In the genomic region with DNA sequence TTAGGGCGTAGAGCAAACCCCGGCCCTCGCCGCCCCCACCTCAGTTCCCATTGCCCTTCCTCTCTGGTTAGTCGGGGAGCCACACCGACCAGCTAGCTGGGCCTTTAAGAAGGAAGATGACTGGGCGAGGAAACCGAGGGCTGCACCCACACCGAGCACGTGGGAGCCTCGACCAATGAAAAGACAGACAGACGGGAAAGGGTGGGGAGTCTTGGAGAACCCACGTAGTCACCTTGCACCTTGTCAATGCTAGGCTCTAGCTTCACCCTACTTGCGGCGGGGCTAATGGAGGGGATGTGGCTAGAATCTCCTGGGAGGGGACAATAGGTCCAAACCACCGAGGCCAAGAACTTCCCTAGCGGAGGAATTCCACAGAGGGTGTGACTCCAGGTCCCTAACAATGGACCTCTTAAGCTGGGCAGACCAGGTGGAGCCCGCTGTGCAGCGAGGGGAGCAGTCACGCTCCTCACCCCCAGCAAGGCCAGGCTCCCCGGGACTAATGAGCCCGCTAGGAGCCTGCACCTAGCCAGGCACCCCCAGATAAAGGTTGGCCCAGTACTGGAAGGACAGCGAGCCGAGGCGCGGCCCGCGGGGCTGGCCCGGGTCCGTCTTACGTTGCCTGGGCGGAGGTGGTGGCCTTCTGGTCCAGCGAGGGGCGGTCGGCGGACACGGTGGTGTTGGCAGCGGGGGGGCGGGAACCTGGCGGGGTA, we compare ENCODE assay signal across 8 mouse cellular contexts. TPM values are rescaled to one million over a fixed set of nuclear protein-coding genes. Genes with fewer than 3 reads are reported as not detected.
DNase-seq lines count a peak whose midpoint lies in the region; ATAC-seq lines count a peak whose summit lies in the region.

No protein-coding gene starts in this region.

- peaks cover 32% of the 10 kb centered on the region for H3K4me1 ChIP-seq in hindbrain, embryonic 14.5 days (replicated peaks; ENCODE audit: control insufficient read depth, insufficient read depth, low read length)

- peak; percentile 69 for ATAC-seq in hindbrain, embryonic 14.5 days (ENCODE audit: low FRiP score)

- no peaks in the 10 kb centered on the region for H3K9me3 ChIP-seq in hindbrain, embryonic 14.5 days (ENCODE audit: control insufficient read depth, low read length)

- H3K9ac ChIP-seq in hindbrain, embryonic 14.5 days: peak overlapping the region; percentile 72

- H3K4me3 ChIP-seq in hindbrain, embryonic 14.5 days (replicated peaks; ENCODE audit: low read length): peak overlapping the region; percentile 73

- peak overlapping the region; percentile 98 for H3K4me2 ChIP-seq in hindbrain, embryonic 14.5 days (replicated peaks)

- under 1% methylated on average over 40 of the region's 40 CpGs for WGBS in hindbrain, embryonic 14.5 days

- H3K27me3 ChIP-seq in hindbrain, embryonic 14.5 days (ENCODE audit: control insufficient read depth, insufficient read depth, low read length): no peaks in the 10 kb centered on the region

- DNase-seq in WW6 (ENCODE audit: low read depth, low spot score): peak; percentile 68
- peak; percentile 84 for DNase-seq in cerebellum, postnatal 36 days
- DNase-seq in frontal cortex, postnatal 36 days (ENCODE audit: low spot score in 2 of 2): peak; percentile 88 to 92
- peak; percentile 73 for DNase-seq in hindbrain, embryonic 14.5 days (ENCODE audit: low spot score)
- peak; percentile 83 to 84 for DNase-seq in layer of hippocampus, postnatal 36 days
- peak; percentile 94 for DNase-seq in lung, postnatal 25 days (ENCODE audit: low spot score)
- peak; percentile 86 for DNase-seq in retina, postnatal 1 day
- DNase-seq in urinary bladder, adult 18-20 months (ENCODE audit: low spot score in 2 of 2): peak; percentile 81 to 88

- H3K36me3 ChIP-seq in hindbrain, embryonic 14.5 days (replicated peaks; ENCODE audit: control insufficient read depth, insufficient read depth): peaks cover 54% of the 10 kb centered on the region

- H3K27ac ChIP-seq in hindbrain, embryonic 14.5 days: peak overlapping the region; percentile 71

RNA-seq across cellular contexts. Expression of gene Rusc1, which starts 3.1 kb away (rescaled TPM):
- polyA plus RNA-seq in hindbrain, embryonic 14.5 days (2014; fragmentation: Nextera tagmentation; extraction: Ambion mirVana): 95.7 and 117 TPM in 2 replicates
- 100 to 1,000 TPM; 129 to 137 TPM for total RNA-seq in layer of hippocampus, postnatal 36 days (2021)

RNA-seq across cellular contexts. Expression of gene Gm43738, which starts 10.9 kb away (rescaled TPM):
- polyA plus RNA-seq in hindbrain, embryonic 14.5 days (2014; fragmentation: Nextera tagmentation; extraction: Ambion mirVana): not detected in 2 replicates
- not detected for total RNA-seq in layer of hippocampus, postnatal 36 days (2021)

RNA-seq across cellular contexts. Expression of gene Fdps, which starts 11.7 kb away (rescaled TPM):
- polyA plus RNA-seq in hindbrain, embryonic 14.5 days (2014; fragmentation: Nextera tagmentation; extraction: Ambion mirVana): 416 and 468 TPM in 2 replicates
- 10 to 100 TPM; 78.8 to 80.0 TPM for total RNA-seq in layer of hippocampus, postnatal 36 days (2021)

RNA-seq across cellular contexts. Expression of gene Pklr, which starts 45.9 kb away (rescaled TPM):
- polyA plus RNA-seq in hindbrain, embryonic 14.5 days (2014; fragmentation: Nextera tagmentation; extraction: Ambion mirVana): 0.11 TPM in 1 of 2 replicates, not detected in the other
- total RNA-seq in layer of hippocampus, postnatal 36 days (2021): not detected

Comparison
In these comparisons a context has a peak if more than half of its experiments do, and no peak if none do; other contexts are left out.
1. Peak in every context shown above with its lines: DNase-seq, ATAC-seq, H3K4me3 ChIP-seq and H3K27ac ChIP-seq.